Mouse (Mus musculus): ENCODE results near the gene Acr.

Gene Acr

DNA sequence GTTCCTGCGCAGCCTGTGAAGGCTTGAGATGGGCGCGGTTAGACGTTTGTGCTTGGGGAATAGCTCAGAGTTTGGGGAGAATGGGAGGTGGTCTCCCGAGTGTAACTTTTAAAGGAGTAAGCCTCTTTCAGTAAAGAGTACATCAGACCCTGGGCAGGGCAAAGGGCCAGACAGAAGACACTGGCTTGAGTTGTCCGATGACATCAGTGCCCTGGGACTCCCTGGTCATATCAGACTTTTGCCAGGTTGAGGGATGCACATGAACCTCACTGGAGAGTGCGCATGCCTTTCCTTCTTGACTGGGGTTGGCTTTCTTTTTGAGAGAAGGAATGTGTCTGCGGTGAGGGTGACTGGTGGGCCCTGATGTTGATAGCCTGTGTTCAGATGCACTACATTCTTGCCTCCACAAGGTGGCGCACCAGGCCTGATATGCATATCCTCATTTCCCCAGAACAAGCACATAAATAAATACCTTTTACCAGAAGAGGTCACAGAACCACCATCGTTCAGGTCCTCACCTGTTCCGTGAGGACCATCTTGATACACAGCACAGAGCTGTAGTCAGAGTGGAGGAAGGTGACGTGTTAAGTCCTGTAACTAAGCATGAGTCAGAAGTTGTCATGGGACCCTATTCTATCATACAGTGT lies 54.3 kb downstream of the Acr start:
- in situ Hi-C loops (cut with MboI): no loop called here

DNA sequence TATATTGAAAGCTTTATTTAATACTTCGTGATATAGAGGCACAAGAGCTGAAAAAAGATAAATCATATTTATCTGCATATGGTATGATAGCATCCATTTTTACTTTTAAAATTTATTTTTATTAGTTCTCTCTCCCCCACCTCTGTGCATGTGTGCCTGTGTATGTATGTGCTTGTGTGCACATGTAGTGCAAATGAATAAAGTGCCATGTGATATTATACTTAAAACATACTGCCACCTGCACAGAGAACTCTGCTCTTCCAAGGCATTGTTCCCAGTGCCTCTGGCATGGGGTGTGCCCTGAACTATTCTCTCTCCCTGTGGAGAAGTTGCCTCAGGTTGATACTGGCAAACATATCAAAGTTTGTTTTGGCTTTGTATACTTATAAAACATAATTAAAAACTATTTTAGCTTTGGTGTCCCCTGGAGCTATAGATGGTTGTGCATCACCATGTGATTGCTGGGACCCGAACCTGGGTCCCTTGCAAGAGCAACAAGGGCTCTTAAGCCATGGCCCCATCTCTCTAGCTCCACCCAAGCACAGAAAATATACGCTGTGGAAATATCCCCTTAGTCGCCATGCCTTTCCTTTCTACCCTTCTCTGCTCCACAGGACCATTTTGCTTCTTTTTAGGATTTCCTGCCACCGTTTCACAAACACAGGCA lies 55.0 kb downstream of the Acr start:
- in situ Hi-C loops (cut with MboI): no loop called here

DNA sequence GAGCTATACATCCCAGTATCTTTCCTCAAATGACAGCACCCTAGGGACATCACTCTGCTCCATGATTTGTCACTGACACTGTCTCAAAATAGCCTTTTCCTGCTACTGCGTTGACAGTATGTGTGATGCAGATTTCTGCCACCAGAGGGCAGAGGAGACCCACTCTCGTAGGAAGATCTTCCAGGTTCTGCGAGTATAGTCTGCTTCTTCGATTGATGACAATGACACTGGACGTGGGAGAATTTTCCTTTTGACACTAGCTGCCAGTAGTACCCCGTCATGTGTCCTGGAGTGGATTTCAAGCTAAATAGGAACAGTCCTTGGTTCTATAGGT lies 55.5 kb downstream of the Acr start:
- in situ Hi-C loops (cut with MboI): no loop called here
